ENCODE assay signal across 1 mouse cellular context in the genomic region with DNA sequence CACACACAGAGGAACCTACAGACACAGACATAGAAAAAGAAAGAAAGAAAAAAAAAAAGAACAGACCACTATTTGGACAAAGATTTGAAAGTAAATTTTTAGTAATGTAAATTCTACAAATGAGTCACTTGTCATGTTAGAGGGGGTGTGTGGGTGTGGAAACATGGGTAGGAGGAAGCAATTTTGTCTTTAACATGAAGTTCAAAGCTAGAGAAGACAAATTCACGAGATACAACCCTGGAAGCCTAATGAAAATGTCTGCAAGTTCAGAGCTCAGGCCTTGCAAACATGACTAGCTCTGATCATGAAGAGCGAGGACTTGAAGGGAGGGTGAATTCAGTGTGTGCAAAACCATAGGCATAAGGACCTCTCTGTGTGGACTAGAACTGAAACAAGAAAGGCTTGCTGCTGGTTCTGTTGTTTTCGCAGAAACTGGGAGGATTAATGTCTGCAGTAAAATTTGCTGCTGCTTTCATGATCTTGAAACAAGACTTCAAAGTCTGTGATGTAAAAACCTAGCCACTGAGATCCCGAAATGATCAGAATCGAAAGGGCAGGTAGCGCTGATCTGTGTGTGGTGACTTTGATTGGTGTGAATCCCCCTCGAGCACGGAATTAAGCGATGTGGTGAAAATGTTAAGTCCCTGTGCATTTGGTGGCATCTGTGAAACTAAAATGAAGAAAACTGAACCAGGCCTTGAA.
TF ChIP-seq lines count a peak whose summit lies in the region.

No protein-coding gene starts in this region.

TF ChIP-seq in CH12.LX, 34 proteins besides CTCF, POLR2A, EP300 and RAD21 (continued from another document):
- no peak; the same call in 1 of the 2 replicates for TF ChIP-seq MAX (IDR thresholded peaks at IDR 0.05; ENCODE audit: low read length)
- peak; percentile 61; the same call in 1 of the 2 replicates for TF ChIP-seq ETS1 (conservative IDR thresholded peaks at IDR 0.05; ENCODE audit: low read depth, low read length)
- peak; percentile 64; the same call in 1 of the 2 replicates for TF ChIP-seq MEF2A (IDR thresholded peaks at IDR 0.05; ENCODE audit: borderline replicate concordance, low read depth, low read length)
- peak; percentile 40 for TF ChIP-seq JUN (IDR thresholded peaks at IDR 0.05; ENCODE audit: insufficient read depth, low read depth, low read length)
- TF ChIP-seq E2F4 (IDR thresholded peaks at IDR 0.05; ENCODE audit: insufficient replicate concordance, low read depth, low read length) = no peak
- TF ChIP-seq RCOR1 (conservative IDR thresholded peaks at IDR 0.05; ENCODE audit: low read depth, low read length) = peak; percentile 87
- TF ChIP-seq IRF4 (IDR thresholded peaks at IDR 0.05; ENCODE audit: low read depth, low read length) = peak; percentile 91
- TF ChIP-seq ZMIZ1 (IDR thresholded peaks at IDR 0.05; ENCODE audit: low read depth, low read length) = no peak
- no peak for TF ChIP-seq MAZ (IDR thresholded peaks at IDR 0.05; ENCODE audit: low read depth, low read length)
TF ChIP-seq in CH12.LX: peak in this region for 11.
